In genomic region chr16:49720671-49721070, GRCm38 (mm10) we compare ENCODE assay signal across 20 mouse cellular contexts. TPM values are rescaled to one million over a fixed set of nuclear protein-coding genes. Genes with fewer than 3 reads are reported as not detected.
DNase-seq lines count a peak whose midpoint lies in the region; ATAC-seq lines count a peak whose summit lies in the region.
"Had no signal": no experiment of that assay in that cellular context is flagged by ENCODE, and none has a peak within 500 bp of the region (broad histone marks: within the 10 kb centered on the region; RNA-seq: fewer than 3 reads in every experiment).

No protein-coding gene starts in this region.

- no peak overlapping the region for H3K4me3 ChIP-seq in hindbrain, embryonic 15.5 days
- H3K4me3 ChIP-seq in hindbrain, embryonic 12.5 days, result no peak overlapping the region
- H3K4me3 ChIP-seq: heart, embryonic 10.5 days; limb, embryonic 10.5 days; liver, embryonic 12.5 days; midbrain, embryonic 12.5 days had no signal

- ATAC-seq in hindbrain, embryonic 15.5 days (ENCODE audit: low FRiP score, low read depth), result 0 out of 2 replicates have a peak, but pooled peaks have one; percentile 47
- ATAC-seq in hindbrain, embryonic 12.5 days (ENCODE audit: low FRiP score), result no peak
- ATAC-seq: activated CD4-positive, CD25-positive, alpha-beta regulatory T cell, adult 4 months; liver, embryonic 12.5 days; Patski had no signal

- H3K36me3 ChIP-seq in hindbrain, embryonic 15.5 days, result no peaks in the 10 kb centered on the region
- H3K36me3 ChIP-seq in hindbrain, embryonic 12.5 days, result no peaks in the 10 kb centered on the region; the same call in 1 of the 2 replicates
- H3K36me3 ChIP-seq: heart, embryonic 10.5 days; limb, embryonic 10.5 days; liver, embryonic 12.5 days; midbrain, embryonic 12.5 days had no signal

- peak; percentile 87 for DNase-seq in brain, adult 2 months (ENCODE audit: low read depth, low spot score)
- peak; percentile 48 for DNase-seq in cerebellum, adult 11 months
- peak; percentile 58 to 68 for DNase-seq in cerebellum, postnatal 14 days
- DNase-seq in thymus, postnatal 10 days (ENCODE audit: low spot score in 2 of 2), result no peak
- no peak for DNase-seq in B cell, adult 2 months
- DNase-seq: adrenal gland, postnatal 36 days; gastrocnemius, postnatal 25 days; heart, postnatal 14 days; lung, embryonic 14.5 days; lung, postnatal 4 days; right cerebral cortex, adult 18-20 months; thymus, adult 18-20 months had no signal

- WGBS in hindbrain, embryonic 15.5 days, result 61% methylated on average over 2 of the region's 2 CpGs
- WGBS in hindbrain, embryonic 12.5 days, result 87% methylated on average over 2 of the region's 2 CpGs

- H3K27ac ChIP-seq in hindbrain, embryonic 15.5 days (replicated peaks), result no peak overlapping the region
- H3K27ac ChIP-seq in hindbrain, embryonic 12.5 days, result no peak overlapping the region
- H3K27ac ChIP-seq: heart, embryonic 10.5 days; limb, embryonic 10.5 days; liver, embryonic 12.5 days; midbrain, embryonic 12.5 days had no signal

- H3K9me3 ChIP-seq in hindbrain, embryonic 15.5 days, result no peaks in the 10 kb centered on the region
- no peaks in the 10 kb centered on the region for H3K9me3 ChIP-seq in hindbrain, embryonic 12.5 days (replicated peaks)
- H3K9me3 ChIP-seq: heart, embryonic 10.5 days; limb, embryonic 10.5 days; liver, embryonic 12.5 days; midbrain, embryonic 12.5 days had no signal

- peaks cover 19% of the 10 kb centered on the region for H3K4me1 ChIP-seq in hindbrain, embryonic 15.5 days (replicated peaks)
- H3K4me1 ChIP-seq in hindbrain, embryonic 12.5 days, result 0 out of 2 replicates have a peak, but pooled peaks cover 6% of the 10 kb centered on the region
- H3K4me1 ChIP-seq: limb, embryonic 10.5 days had no signal

- no peak overlapping the region for H3K4me2 ChIP-seq in hindbrain, embryonic 15.5 days
- no peak overlapping the region for H3K4me2 ChIP-seq in hindbrain, embryonic 12.5 days (replicated peaks)
- H3K4me2 ChIP-seq: liver, embryonic 12.5 days; lung, embryonic 14.5 days; midbrain, embryonic 12.5 days had no signal

- H3K27me3 ChIP-seq in hindbrain, embryonic 15.5 days, result no peaks in the 10 kb centered on the region
- no peaks in the 10 kb centered on the region for H3K27me3 ChIP-seq in hindbrain, embryonic 12.5 days
- H3K27me3 ChIP-seq: liver, embryonic 12.5 days; midbrain, embryonic 12.5 days; Patski had no signal

- H3K9ac ChIP-seq in hindbrain, embryonic 15.5 days, result no peak overlapping the region
- no peak overlapping the region for H3K9ac ChIP-seq in hindbrain, embryonic 12.5 days
- H3K9ac ChIP-seq: liver, embryonic 12.5 days; lung, embryonic 14.5 days; midbrain, embryonic 12.5 days had no signal

RNA-seq across cellular contexts. Expression of gene Ift57, which starts 21.6 kb away (rescaled TPM):
- 43.4 and 51.4 TPM in 2 replicates for polyA plus RNA-seq in hindbrain, embryonic 15.5 days (2015; fragmentation: Nextera tagmentation; extraction: Ambion mirVana)
- 41.5 and 46.5 TPM in 2 replicates for polyA plus RNA-seq in hindbrain, embryonic 12.5 days (2016; fragmentation: Nextera tagmentation; extraction: Ambion mirVana)

Comparison
In these comparisons a context has a peak if more than half of its experiments do, and no peak if none do; other contexts are left out.
1. DNase-seq: peak in brain, adult 2 months (single experiment), cerebellum, adult 11 months (single experiment) and cerebellum, postnatal 14 days (2 of 2); none in thymus, postnatal 10 days (0 of 2) and B cell, adult 2 months (0 of 2).